ENCODE assay signal across 29 mouse cellular contexts in the genomic region with DNA sequence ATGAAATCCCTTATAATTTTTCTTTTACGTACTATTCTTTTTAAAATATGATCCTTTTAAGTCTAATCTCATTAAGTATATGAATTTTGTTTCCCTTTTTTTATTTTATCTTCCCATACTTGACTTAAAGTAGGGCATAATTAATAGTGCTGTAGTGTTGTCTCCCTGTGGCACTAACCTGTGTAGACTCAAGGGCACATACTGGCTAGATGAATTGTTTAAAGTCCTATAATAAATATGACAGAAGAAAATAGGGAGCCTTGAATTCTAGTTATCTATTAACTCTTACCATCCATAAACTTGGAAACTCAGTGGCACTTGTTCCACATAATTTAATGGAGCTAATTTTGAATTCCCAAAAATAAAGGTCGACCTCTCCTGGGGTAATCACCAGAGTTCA.
"Had no signal": no experiment of that assay in that cellular context is flagged by ENCODE, and none has a peak within 500 bp of the region (broad histone marks: within the 10 kb centered on the region; RNA-seq: fewer than 3 reads in every experiment).

No protein-coding gene starts in this region.

- H3K36me3 ChIP-seq: embryonic facial prominence, embryonic 12.5 days; embryonic facial prominence, embryonic 13.5 days; embryonic facial prominence, embryonic 15.5 days; forebrain, embryonic 12.5 days; forebrain, embryonic 15.5 days had no signal

- H3K9ac ChIP-seq: embryonic facial prominence, embryonic 12.5 days; embryonic facial prominence, embryonic 13.5 days; embryonic facial prominence, embryonic 15.5 days; forebrain, embryonic 12.5 days; forebrain, embryonic 13.5 days; forebrain, embryonic 15.5 days; forebrain, postnatal 0 days had no signal

- H3K9me3 ChIP-seq: embryonic facial prominence, embryonic 10.5 days; embryonic facial prominence, embryonic 12.5 days; embryonic facial prominence, embryonic 13.5 days; embryonic facial prominence, embryonic 15.5 days; forebrain, embryonic 10.5 days; forebrain, embryonic 12.5 days; forebrain, embryonic 13.5 days; forebrain, embryonic 15.5 days had no signal

- H3K4me3 ChIP-seq: embryonic facial prominence, embryonic 10.5 days; embryonic facial prominence, embryonic 12.5 days; embryonic facial prominence, embryonic 13.5 days; embryonic facial prominence, embryonic 15.5 days; erythroblast, embryonic 14.5 days; forebrain, embryonic 10.5 days; forebrain, embryonic 12.5 days; forebrain, embryonic 13.5 days; forebrain, embryonic 15.5 days; gastrocnemius, adult 2 months; heart, adult 2 months had no signal

- H3K27ac ChIP-seq: embryonic facial prominence, embryonic 10.5 days; embryonic facial prominence, embryonic 12.5 days; embryonic facial prominence, embryonic 13.5 days; embryonic facial prominence, embryonic 15.5 days; forebrain, embryonic 10.5 days; forebrain, embryonic 12.5 days; forebrain, embryonic 13.5 days; forebrain, embryonic 15.5 days; gastrocnemius, adult 2 months; heart, adult 2 months had no signal

- DNase-seq: cerebellum, adult 2 months; cerebellum, adult 8-10 months; cerebellum, adult 9-10 months; cerebellum, adult 9-11 months; cerebellum, postnatal 10 days; cerebellum, postnatal 14 days; cerebellum, postnatal 25 days; cerebellum, postnatal 36 days; embryo, embryonic 11 days; forebrain, postnatal 0 days; gastrocnemius, adult 2 months; gastrocnemius, postnatal 10 days; gastrocnemius, postnatal 14 days; gastrocnemius, postnatal 25 days; gastrocnemius, postnatal 36 days; heart, adult 11 months; heart, adult 18-20 months; heart, adult 2 months had no signal

- H3K4me2 ChIP-seq: embryonic facial prominence, embryonic 12.5 days; embryonic facial prominence, embryonic 13.5 days; embryonic facial prominence, embryonic 15.5 days; forebrain, embryonic 12.5 days; forebrain, embryonic 13.5 days; forebrain, embryonic 15.5 days had no signal

- H3K4me1 ChIP-seq: embryonic facial prominence, embryonic 10.5 days; embryonic facial prominence, embryonic 12.5 days; embryonic facial prominence, embryonic 13.5 days; embryonic facial prominence, embryonic 15.5 days; forebrain, embryonic 10.5 days; forebrain, embryonic 12.5 days; forebrain, embryonic 13.5 days; forebrain, embryonic 15.5 days had no signal

- ATAC-seq: forebrain, embryonic 13.5 days; forebrain, embryonic 14.5 days; forebrain, embryonic 15.5 days; forebrain, embryonic 16.5 days; forebrain, postnatal 0 days had no signal

- H3K27me3 ChIP-seq: embryonic facial prominence, embryonic 12.5 days; embryonic facial prominence, embryonic 13.5 days; embryonic facial prominence, embryonic 15.5 days; forebrain, embryonic 12.5 days; forebrain, embryonic 13.5 days; forebrain, embryonic 15.5 days had no signal
